Mouse (Mus musculus) frontal cortex, adult 2 months (tissue): ENCODE results near the gene Daxx. TPM values are rescaled to one million over a fixed set of nuclear protein-coding genes. Genes with fewer than 3 reads are reported as not detected.
A peak's percentile ranks its signal among the peaks of the same experiment; 100 is the strongest.
"Not testable (repeated sequence)": the region's sequence is repeated elsewhere in the genome, so short reads cannot be mapped to it uniquely, and the experiment has no call there.

Source experiments
- DNase-seq, 2 experiments: peaks; one replicate each; pipeline ENCODE4 v3.0.0; 2022; ENCODE audit warnings: low spot score in 1 of 2; ENCODE audit errors: extremely low spot score in 1 of 2
- polyA plus RNA-seq: library from polyadenylated mRNA; depleted of rRNA; stranded (reverse); fragments of >200 nt; gene quantifications from 2 replicates; pipeline ENCODE4 v1.2.3, GENCODE M21; 2012

Daxx gene
- polyA plus RNA-seq, 1 experiment = 27.2 TPM

DNA sequence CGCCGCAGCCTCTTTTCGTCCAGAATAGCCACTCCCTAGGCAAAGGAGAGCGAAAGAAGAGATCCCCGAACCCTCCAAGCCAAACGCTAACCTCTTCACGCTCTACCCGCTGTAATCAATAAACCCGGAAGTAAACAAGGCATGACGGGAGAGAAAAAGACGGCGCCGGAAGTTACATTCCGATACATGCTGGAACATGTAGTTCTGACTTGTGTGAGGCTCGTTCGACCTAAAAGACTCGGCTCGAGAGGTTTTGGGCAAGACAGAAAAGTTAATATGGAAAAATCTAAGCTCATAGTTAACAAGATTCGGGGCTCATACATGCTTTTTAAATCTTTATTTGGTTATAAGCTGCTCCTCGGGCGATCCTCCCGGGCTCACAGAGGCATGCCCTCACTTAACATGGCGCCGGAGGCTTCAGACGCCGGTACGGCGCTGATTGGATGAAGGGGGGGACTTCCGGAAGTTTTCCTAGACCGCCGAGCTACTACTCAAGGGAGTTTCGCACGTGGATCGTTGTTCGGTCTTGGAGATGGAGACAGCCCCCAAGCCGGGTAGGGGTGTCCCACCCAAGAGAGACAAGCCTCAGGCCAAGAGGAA lies 31.1 kb downstream of the Daxx start, which contains the start of the genes Pfdn6 and Wdr46:
Gene Pfdn6 (minus strand): TSS at position 138 of the 600 bp plus-strand sequence.
Gene Wdr46 (plus strand): TSS at position 455 of the 600 bp plus-strand sequence.
- peak; percentile 83 to 95 for DNase-seq

DNA sequence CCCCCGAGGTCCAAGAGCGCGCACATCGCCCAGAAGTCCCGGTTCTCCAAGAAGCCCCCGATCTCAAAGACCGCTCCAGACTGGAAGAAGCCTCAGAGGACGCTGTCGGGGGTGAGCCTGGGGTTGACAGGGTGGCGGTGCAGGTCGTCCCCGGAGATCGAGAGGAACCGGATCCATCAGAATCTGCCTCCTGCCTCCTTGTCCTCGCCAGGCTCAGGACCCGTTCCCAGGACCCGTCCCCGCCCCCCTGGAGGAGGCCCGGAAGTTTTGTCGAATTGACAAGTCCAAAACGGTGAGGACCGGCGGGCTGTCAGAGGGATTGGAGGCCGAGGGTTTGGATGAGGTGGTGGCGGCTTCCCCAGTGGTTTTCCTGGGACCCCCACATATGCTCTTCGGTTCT lies 31.8 kb downstream of the Daxx start:
- no peak for DNase-seq

DNA sequence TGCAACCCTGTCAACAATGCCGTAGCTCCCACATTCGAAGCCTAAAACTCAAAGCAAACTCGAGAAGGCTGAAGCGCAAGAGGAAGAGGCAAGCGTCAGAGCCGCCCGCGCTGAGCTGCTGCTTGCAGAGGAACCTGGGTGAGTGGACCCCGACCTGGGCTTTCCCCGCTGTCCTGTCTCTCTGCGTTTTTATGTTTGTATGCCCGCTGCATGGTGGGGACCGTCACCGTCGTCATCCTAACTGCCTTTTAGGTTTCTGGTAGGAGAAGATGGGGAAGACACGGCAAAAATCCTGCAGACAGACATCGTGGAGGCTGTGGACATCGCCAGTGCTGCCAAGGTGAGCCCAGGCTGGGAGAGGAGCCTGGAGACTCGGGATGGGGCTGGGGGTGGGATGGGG lies 32.2 kb downstream of the Daxx start:
- no peak for DNase-seq

DNA sequence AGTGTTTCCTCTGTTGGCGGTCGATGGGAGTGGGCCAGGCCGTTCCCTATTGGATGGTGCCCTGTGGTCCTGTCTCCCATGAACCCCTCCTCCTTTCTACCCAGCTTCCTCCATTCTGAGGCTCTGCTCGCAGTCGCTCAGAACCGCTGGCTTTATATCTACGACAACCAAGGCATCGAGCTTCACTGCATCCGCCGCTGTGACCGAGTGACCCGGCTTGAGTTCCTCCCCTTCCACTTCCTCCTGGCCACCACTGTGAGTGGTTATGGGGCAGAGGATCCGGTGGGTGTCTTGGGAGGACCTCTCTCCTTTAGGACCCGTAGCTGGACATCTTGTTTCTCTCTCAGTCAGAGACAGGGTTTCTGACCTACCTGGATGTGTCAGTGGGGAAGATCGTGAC lies 34.2 kb downstream of the Daxx start:
- no peak for DNase-seq

DNA sequence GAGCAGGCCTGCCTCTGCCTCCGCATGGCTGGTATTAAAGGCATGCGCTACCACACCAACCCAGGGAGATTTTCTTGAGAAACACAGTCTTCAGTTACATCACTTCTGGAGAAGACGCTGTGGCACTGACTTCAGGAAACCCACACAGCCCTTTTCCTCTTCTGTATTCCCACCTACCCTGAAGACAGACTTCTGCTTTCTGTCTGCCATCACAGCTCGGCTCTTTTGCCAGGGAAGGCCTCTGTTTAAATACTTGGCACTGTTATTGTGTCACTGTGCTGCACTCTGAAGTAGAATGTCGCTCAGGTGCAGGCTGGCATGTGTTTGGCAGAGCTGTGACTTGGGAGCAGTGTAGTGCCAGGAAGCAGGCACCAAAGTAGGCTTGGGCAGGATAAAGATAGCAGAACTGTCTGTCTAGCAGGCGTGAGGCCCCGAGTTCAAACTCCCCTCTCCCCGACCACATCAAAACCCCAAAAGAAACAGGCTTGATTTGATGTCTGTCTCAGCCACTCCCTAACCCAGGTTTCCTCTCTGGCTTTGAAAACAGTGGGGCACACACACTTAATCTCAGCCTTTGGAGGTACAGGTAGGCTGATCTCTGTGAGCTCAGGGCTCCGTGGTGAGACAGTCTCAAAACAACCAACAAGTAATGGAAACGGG lies 38.3 kb downstream of the Daxx start:
- peak in 1 of 2 experiments; percentile 31 for DNase-seq

DNA sequence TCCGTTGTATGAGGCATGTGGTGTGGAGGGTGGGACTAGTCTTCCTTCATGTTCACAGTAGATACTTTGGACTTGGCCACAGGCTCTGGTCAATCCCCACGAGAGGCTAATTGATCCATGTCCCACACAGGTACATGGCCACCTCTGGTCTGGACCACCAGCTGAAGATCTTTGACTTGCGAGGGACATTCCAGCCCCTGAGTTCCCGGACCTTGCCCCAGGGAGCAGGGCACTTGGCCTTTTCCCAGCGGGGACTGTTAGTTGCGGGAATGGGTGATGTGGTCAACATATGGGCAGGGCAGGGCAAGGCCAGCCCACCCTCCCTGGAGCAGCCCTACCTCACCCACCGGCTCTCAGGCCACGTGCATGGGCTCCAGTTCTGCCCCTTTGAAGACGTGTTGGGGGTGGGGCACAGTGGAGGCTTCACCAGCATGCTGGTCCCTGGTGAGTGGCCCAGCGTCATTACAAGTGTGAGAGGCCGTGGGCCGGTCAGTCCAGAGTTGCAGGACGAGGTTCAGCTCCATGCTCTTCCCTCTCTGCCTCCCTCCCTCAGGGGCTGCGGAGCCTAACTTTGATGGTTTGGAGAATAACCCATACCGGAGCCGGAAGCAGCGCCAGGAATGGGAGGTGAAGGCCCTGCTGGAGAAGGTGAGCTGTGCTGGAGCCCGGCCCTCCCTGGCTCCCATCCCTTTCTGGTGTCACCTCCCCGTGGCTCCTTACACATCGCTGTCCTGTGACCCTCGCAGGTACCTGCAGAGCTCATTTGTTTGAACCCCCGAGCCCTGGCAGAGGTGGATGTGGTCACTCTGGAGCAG lies 39.1 kb downstream of the Daxx start:
- no peak for DNase-seq

DNA sequence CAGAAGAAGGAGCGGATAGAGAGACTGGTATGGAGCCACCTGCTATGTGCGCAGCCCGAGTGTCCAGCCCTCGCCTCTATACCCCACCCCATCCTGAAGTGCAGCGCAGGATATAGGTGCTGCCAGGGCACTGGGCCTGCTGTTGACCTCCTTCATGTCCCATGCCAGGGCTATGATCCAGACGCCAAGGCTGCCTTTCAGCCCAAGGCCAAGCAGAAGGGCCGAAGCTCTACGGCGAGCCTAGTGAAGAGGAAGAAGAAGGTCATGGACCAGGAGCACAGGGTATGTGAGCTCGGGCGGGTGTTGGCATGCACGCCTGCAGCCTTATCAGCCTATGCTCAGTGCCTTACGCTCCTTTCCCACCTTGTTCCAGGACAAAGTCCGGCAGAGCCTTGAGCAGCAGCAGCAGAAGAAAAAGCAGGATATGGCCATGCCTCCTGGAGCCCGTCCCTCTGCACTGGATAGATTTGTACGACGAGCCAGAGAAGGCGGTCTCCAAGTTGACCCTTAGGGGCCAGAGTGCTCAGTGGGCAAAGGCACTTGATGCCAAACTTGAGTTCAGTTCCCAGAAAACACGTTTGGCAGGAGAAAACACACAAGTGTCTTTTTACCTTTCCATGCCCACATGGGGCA lies 39.8 kb downstream of the Daxx start:
- no peak for DNase-seq

DNA sequence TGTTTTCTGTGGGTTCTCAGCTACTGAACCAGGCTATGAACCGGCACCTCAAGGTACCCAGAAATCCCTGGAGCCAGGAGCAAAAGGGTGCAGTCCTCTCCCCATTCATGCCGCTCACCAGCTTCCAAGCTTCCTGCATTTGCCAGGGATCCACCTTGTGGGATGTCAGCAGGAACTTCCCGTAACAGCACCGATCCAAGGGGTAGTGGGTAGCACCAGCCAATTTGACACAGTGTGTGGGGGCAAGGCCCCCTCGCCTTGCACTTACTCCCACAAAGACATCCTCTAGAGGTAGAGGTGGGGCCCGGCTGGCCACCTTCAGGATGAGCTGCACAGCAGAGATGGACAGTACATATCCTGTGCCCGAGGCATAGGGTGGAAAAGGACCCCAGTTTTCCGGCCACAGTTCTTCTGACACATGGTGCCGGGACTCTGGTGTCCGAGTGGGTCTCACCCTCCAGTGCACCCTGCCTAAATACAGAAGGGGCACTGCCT lies 41.0 kb downstream of the Daxx start:
- DNase-seq = no peak

DNA sequence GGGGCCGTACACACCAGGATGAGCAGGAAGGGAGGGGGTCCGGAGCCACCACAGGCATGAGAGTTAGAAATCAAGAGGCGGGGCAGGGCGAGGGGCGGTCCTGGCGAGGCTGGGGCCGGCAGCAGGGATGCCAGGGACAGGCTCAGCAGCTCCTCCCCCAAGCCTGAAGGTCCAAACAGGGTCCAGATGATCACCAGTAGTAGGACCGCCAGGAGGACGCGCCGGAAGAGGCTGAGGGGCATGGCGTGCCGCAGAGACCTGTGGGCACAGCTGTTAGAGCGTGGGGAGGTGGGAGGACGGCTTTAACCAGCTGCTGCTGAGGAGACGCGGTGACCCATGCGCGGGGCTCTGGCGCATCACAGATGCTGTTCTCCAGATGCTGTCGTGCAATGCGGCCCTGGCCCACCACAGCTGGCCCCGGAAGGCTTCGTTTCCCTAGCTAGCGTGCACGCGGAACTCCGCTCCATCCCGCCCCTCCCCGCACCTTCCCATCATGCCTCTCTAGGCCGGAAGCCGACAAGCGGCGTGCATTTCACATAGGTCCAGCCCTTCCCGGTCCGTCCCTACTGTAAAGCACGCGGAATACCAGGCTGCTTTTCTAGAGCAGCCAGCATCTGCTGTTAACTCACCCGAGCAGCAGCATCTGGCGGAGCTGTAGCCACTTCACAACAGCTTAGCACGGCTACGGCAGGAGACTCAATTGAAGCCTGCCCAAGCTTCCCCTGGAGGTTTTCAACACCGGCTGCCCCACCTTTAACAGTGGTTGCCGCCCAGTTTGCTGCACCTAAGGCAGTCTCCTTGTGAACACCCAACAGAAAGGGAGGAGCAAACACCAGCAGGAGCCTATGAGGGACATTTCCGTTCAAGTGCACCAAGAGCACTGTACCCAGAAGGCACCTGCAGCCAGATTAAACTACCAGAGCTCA lies 42.1 kb downstream of the Daxx start, which contains the start of gene B3galt4:
Gene B3galt4 (minus strand): TSS at position 468 of the 926 bp plus-strand sequence.
- DNase-seq = peak in 1 of 2 experiments; percentile 82

DNA sequence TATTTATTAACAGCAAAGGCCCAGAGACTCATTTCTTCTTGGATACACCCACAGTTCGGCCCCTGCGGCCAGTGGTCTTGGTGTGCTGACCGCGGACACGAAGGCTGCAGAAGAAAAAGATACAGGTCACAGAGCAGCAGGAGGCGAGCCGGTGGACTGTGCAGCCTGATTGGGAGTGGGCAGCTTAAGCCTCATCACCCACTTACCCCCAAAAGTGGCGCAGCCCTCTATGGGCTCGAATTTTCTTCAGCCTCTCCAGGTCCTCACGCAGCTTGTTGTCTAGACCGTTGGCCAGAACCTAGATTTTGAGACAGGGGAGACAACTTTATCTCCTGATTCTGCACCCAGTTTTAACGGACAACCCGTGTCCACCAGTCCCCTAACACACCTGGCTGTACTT lies 42.8 kb downstream of the Daxx start:
- not testable (repeated sequence) for DNase-seq

DNA sequence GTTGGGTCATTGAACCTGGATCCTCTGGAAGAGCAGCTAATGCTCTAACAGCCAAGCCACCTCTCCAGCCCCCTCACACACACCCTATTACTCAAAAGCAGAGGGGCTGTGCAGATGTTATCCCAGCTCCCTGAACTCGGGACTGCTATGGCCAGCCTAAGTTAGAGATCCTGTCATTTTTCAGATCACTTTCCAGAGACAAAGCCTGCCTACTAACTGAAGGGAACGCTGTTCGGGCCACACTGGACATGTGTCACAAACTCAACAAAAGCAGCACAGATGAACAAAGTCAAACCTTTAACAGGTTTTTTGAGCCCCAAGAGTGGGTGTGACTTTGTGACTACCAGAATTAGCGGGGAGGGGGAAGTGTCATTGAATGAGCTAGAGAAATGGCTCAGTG lies 43.7 kb downstream of the Daxx start:
- DNase-seq = no peak

DNA sequence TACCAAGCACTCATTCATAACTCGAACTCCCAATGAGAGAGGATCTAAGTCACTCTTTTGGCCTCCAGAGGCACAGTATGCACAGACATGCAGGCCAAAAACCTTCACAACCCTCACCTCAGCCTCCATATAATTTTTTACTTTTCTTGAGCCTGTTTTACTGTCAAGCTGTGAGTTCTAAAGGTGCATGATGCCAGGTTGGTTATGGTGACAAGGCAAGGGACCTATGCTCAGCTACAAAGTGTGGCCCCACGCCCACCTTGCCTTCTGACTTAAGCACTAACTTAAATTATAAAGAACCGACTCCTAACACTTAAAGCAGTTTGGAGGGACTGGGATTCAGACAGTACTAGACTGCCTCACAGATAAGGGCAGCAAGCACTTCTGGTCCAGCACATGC lies 44.1 kb downstream of the Daxx start:
- no peak for DNase-seq

DNA sequence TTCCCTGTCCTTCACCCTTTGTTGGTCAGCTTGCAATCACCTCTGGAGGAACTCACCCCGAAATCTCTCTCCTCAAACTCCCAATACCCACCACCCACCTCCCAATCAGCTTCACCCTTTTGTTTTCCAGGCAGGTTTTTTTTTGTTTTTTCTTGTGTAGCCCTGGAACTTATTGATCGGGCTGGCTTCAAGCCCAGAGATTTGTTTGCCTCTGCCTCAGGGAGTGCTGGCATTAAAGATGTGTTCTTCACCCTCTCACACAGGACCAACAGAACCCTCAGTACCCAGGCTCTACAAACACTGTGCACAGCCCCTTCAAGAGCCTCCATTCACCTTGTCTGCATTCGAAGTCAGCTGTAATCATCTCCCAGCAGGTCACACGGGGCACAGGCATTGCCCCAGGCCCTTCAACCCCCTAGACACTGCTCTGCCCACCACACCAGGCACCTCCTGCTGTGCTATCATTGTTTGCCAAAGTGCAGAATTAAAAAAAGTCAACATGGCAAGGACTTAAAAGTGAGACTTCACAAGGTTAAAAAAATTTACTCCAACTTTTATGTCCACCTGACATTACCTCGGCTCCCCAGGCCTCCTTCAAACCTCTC lies 44.8 kb downstream of the Daxx start:
- DNase-seq = no peak

DNA sequence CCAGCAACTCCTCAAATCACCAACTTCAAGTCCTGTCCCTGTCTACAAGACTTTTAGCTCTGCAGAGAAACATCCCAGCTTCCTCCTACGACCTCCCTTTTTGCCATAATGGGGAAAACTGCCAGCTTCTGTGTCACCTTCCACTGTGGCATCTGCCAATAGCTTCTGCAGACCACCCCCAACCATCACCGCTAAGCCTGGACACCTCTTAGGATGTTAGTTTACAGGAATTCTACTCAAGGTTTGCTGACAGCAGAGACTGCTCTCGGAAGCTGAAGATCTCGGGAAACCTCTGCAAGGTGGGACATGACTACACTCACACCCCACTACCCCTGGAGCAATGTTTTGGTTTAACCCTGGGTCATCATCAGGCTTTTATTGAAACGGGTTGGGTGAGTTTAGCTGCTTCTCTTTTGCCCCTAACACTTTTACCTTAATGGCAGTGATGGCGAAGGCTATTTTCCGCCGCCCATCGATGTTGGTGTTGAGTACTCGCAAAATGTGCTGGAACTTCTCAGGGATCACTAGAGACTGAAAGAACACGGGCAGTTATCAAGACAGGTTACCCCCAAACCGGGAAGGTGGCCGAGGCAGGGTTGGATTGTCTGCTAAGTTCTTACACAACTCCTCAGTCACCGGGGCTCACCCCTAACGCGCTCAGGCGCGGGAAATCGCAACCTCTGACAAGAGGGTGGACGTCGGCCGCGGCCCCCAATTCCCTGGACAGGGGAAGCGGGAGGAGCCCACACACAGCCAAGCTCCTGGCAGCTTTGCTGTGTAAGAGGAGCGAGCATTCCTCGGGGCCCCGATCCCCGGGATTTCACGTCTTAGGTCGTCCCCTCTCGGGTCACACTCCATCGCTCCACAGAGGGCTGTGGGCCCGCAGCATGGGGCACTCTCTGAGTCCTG lies 45.7 kb downstream of the Daxx start:
- peak in 1 of 2 experiments; percentile 37 for DNase-seq

DNA sequence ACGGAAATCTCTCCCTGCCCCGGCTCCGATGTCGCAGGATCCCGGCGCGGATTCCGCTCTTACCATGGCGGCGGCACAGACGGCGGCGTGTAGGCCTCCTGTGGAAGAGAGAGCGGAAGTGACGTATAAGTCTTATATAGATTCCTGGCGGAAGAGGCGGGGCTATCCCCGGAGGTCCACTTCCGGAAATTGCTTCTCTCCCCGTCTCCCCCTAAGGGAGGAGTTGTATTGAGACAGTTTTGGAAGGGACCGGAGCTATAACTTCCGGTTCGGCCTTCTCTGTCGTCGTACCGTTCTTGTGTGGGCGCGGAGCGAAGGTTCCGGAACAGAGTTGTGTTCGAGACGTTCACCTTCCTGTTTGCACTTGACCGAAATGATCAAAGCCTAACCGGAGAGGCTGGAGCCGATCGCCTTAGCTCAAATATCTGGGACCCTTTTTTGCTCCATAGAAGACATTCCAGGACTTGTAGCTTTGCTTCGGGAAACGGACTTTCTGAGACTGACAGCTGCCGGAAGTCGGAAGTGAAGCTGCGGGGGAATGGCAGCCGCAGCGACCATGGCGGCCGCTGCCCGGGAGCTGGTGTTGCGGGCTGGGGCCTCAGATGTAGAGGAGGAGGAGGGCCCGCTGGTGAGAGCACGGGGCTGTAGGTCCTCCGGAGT lies 46.5 kb downstream of the Daxx start, which contains the start of the genes Vps52 and Rps18:
Gene Vps52 (plus strand): TSS at position 258 of the 660 bp plus-strand sequence.
Gene Rps18 (minus strand): TSS at position 447 of the 660 bp plus-strand sequence.
- DNase-seq = peak; percentile 94 to 99

DNA sequence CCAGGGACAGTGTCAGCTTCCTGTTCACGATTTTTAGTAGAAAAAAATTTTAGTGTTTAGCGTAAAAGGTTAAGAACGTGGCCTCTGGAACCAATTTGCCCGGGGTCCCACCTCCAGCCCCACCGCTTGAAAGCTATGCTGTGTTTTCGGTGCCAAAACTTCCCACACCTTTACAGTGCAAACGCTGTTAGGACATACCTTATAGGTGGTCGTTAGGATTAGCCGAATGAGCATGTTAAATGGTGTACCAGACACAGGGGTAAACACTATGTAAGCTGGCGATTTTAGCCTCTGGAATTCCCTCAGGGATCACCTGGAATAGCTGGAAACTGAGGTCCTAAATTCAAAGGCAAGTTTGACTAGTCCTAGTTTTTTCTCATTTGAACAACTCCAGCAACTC lies 47.1 kb downstream of the Daxx start:
- no peak for DNase-seq

DNA sequence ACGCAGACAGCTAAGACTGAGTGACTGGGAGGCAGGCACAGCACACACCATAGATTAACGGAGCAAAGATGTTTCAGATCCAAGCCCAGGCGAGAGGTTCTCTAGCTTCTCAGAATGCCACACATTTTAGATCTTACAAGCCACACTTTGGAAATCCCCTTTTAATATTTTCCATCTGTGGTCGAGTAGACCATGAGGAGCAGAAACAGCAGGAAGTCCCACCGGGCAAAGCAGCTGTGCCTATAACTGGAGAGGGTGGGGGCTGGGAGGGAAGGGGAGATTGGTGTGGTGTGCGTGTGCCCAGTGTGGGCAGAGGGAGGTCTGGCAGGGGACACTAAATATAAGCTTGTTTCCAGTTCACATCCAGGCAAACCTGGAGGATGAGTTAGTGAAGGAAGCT lies 48.3 kb downstream of the Daxx start:
- no peak for DNase-seq

DNA sequence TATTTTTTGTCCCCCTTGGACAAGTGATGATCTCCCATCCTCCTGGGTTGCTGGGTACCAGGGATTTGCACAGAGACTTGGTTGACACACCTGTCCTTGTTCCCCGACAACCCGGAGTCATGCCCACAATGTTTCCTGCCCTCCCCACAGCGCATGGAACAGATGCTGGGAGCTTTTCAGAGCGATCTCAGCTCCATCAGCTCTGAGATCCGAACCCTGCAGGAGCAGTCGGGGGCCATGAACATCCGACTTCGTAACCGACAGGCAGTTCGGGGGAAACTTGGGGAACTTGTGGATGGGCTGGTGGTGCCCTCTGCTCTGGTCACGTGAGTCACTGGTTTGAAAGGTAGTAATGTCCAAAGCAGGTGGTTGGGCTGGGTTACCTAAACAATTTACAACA lies 49.2 kb downstream of the Daxx start:
- no peak for DNase-seq
